Mouse (Mus musculus) lung, adult 2 months (tissue): Measurements from ENCODE around the gene Il20ra.

Source experiments
- CTCF ChIP-seq: fragments of 200-500 bp; IDR thresholded peaks from 2 replicates; pipeline ENCODE4 v1.5.1; 2011; ENCODE audit warnings: mild to moderate bottlenecking, low read length, control low read depth; ENCODE audit not compliant: insufficient read depth
- POLR2A ChIP-seq: fragments of 200-500 bp; IDR thresholded peaks from 2 replicates; pipeline ENCODE4 v1.6.1; 2011; ENCODE audit warnings: low read depth, mild to moderate bottlenecking, control low read depth, low read length, borderline replicate concordance; ENCODE audit errors: extremely low read depth

- TF ChIP-seq CTCF, result no peak
- TF ChIP-seq POLR2A, result no peak
These were observed 13.0 kb upstream of the Il20ra start for GRCm38 (mm10) chr10:19699331-19699730.
